Mouse (Mus musculus) limb, embryonic 10.5 days (tissue): Measurements from ENCODE around the gene Rasgef1b. TPM values are rescaled to one million over a fixed set of nuclear protein-coding genes. Genes with fewer than 3 reads are reported as not detected.
A peak's percentile ranks its signal among the peaks of the same experiment; 100 is the strongest.

ENCODE experiments used
- DNase-seq: peaks from one replicate; pipeline ENCODE4 v3.0.0-alpha.2; 2017; ENCODE audit warnings: low spot score
- H3K27ac ChIP-seq: fragments of 300-500 bp; sonication (generic); 2 replicates; pipeline ENCODE4 v1.5.1; 2016; ENCODE audit warnings: mild to moderate bottlenecking
- H3K27me3 ChIP-seq: fragments of 300-500 bp; sonication (generic); 2 replicates; pipeline ENCODE4 v1.6.1; 2016; ENCODE audit warnings: low read depth, mild to moderate bottlenecking; ENCODE audit not compliant: poor library complexity, severe bottlenecking
- H3K36me3 ChIP-seq: fragments of 300-500 bp; sonication (generic); 2 replicates; pipeline ENCODE4 v1.6.1; 2016; ENCODE audit warnings: mild to moderate bottlenecking, moderate library complexity
- H3K4me1 ChIP-seq: fragments of 300-500 bp; sonication (generic); 2 replicates; pipeline ENCODE4 v1.6.1; 2016
- H3K4me3 ChIP-seq: fragments of 300-500 bp; sonication (generic); 2 replicates; pipeline ENCODE4 v1.5.1; 2016; ENCODE audit warnings: mild to moderate bottlenecking, moderate library complexity
- H3K9me3 ChIP-seq: fragments of 300-500 bp; sonication (generic); replicated peaks from 2 replicates; pipeline ENCODE4 v1.6.1; 2016; ENCODE audit warnings: mild to moderate bottlenecking
- WGBS: fragments of 180-500 bp; shearing (Covaris S2); methylation state at CpG from one replicate; pipeline ENCODE4 v1.1.7; 2016; 5-methylcytosine and 5-hydroxymethylcytosine counted together
- polyA plus RNA-seq: library from polyadenylated mRNA; unstranded; fragments of >200 nt; fragmentation: Nextera tagmentation; extraction: Ambion mirVana; gene quantifications from 2 replicates; pipeline ENCODE4 v1.2.1, GENCODE M21; 2016

Gene Rasgef1b
- polyA plus RNA-seq, 1 experiment from 2014 or later = 32.5 TPM

- no peaks in the 10 kb centered on the region for H3K9me3 ChIP-seq
- H3K27me3 ChIP-seq = no peaks in the 10 kb centered on the region
- peaks cover 22% of the 10 kb centered on the region for H3K4me1 ChIP-seq
- H3K4me3 ChIP-seq = no peak overlapping the region
- H3K36me3 ChIP-seq = no peaks in the 10 kb centered on the region
- peak overlapping the region; percentile 34; the same call in 1 of the 2 replicates for H3K27ac ChIP-seq
- DNase-seq = no peak
- WGBS = 82% methylated on average over 9 of the region's 9 CpGs
These were observed 215.5 kb downstream of the Rasgef1b start for GRCm38 (mm10) chr5:99513209-99513880.

DNA sequence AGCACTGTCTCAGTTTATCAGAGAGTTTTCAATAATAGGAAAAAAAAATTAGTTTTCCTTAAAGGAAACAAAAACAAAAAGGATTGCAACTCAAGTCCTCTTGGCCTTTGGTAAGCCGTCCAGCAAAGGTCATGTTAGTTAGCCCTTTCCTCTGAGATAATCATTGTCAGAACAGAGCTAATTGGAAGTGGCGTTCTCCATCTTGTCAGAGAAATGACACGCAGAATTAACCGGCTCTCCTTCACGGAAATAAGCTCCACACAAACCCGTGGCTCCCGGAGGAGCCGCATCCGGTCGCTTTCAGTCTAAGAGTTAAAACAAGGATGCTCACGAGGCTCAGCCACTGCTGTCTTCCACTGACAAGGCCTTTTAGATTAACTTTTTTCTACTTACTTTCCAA, 217.8 kb downstream of the Rasgef1b start:
- H3K9me3 ChIP-seq = no peaks in the 10 kb centered on the region
- WGBS = 54% methylated on average over 11 of the region's 11 CpGs
- no peak overlapping the region for H3K4me3 ChIP-seq
- H3K27ac ChIP-seq = no peak overlapping the region
- no peaks in the 10 kb centered on the region for H3K36me3 ChIP-seq
- peaks cover 22% of the 10 kb centered on the region for H3K4me1 ChIP-seq
- no peaks in the 10 kb centered on the region for H3K27me3 ChIP-seq
- DNase-seq = no peak

DNA sequence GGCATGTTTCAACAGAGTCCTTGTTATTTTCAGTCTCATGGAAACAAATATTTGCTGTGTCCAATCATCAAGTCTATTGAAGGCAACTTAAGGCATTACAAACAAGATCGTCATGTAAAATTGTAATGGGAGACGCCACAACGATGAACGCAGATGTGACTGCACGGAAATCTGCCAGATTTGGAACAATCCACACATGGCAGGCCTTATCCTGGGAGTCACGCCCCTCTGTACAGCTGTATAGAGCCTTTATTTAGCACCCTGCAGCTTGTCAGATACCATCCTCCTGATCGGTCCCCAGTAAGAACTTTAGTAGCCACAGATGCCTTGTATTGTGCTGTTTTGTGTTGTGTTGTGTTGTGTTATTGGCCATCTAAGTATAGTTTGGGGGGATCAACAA, 222.8 kb downstream of the Rasgef1b start:
- Histone ChIP-seq H3K27ac (no peak overlapping the region), H3K36me3 (no peaks in the 10 kb centered on the region), H3K4me1 (peaks cover 12% of the 10 kb centered on the region), H3K9me3 (no peaks in the 10 kb centered on the region), H3K4me3 (no peak overlapping the region), H3K27me3 (no peaks in the 10 kb centered on the region)
- no peak for DNase-seq
- WGBS = 92% methylated on average over 7 of the region's 7 CpGs

- H3K27ac ChIP-seq = no peak overlapping the region
- no peaks in the 10 kb centered on the region for H3K9me3 ChIP-seq
- H3K4me1 ChIP-seq = peaks cover 6% of the 10 kb centered on the region; the same call in 1 of the 2 replicates
- H3K36me3 ChIP-seq = no peaks in the 10 kb centered on the region
- DNase-seq = no peak
- WGBS = 83% methylated on average over 9 of the region's 9 CpGs
- H3K4me3 ChIP-seq = no peak overlapping the region
- H3K27me3 ChIP-seq = no peaks in the 10 kb centered on the region
These were observed 224.5 kb downstream of the Rasgef1b start for GRCm38 (mm10) chr5:99504349-99504830.

DNA sequence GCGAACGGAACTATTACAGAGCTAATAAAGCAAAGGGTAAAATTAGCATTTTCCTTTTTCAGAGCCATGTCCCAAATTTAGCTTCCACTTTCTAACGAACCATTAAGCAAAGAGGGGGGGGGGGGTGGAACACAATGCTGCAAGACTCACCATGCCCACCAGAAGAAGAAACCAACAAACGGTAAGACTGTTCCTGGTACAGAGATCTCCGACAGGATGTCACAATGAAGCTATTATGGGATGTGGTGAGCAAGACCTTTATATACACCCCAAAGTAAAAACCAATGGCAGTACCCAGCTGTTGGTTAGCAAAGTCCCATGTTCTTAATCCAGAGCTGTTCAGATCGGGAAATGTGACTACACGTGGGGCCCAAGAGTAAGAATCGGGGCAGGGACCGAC, 226.2 kb downstream of the Rasgef1b start:
- WGBS = 90% methylated on average over 9 of the region's 9 CpGs
- Histone ChIP-seq H3K4me3 (no peak overlapping the region), H3K27me3 (no peaks in the 10 kb centered on the region), H3K36me3 (no peaks in the 10 kb centered on the region), H3K9me3 (no peaks in the 10 kb centered on the region), H3K4me1 (peaks cover 7% of the 10 kb centered on the region), H3K27ac (no peak overlapping the region)
- no peak for DNase-seq

GRCm38 (mm10) chr5:99499404-99500089, 229.3 kb downstream of the Rasgef1b start:
- Histone ChIP-seq H3K27me3 (no peaks in the 10 kb centered on the region), H3K9me3 (no peaks in the 10 kb centered on the region), H3K4me3 (no peak overlapping the region), H3K4me1 (peaks cover 38% of the 10 kb centered on the region), H3K36me3 (no peaks in the 10 kb centered on the region), H3K27ac (no peak overlapping the region)
- 90% methylated on average over 7 of the region's 7 CpGs for WGBS
- no peak for DNase-seq

- Histone ChIP-seq H3K4me3 (no peak overlapping the region), H3K27ac (0 out of 2 replicates have a peak overlapping the region, but pooled peaks have one; percentile 0), H3K27me3 (no peaks in the 10 kb centered on the region), H3K36me3 (no peaks in the 10 kb centered on the region), H3K9me3 (no peaks in the 10 kb centered on the region), H3K4me1 (peaks cover 34% of the 10 kb centered on the region)
- WGBS = 84% methylated on average over 11 of the region's 11 CpGs
- no peak for DNase-seq
These were observed 231.0 kb downstream of the Rasgef1b start for GRCm38 (mm10) chr5:99497856-99498255.

GRCm38 (mm10) chr5:99496931-99497782, 231.7 kb downstream of the Rasgef1b start:
- peaks cover 34% of the 10 kb centered on the region for H3K4me1 ChIP-seq
- H3K9me3 ChIP-seq = no peaks in the 10 kb centered on the region
- H3K4me3 ChIP-seq = no peak overlapping the region
- DNase-seq = no peak
- 59% methylated on average over 9 of the region's 9 CpGs for WGBS
- H3K36me3 ChIP-seq = no peaks in the 10 kb centered on the region
- H3K27ac ChIP-seq = peak overlapping the region; percentile 0; the same call in 1 of the 2 replicates
- no peaks in the 10 kb centered on the region for H3K27me3 ChIP-seq

DNA sequence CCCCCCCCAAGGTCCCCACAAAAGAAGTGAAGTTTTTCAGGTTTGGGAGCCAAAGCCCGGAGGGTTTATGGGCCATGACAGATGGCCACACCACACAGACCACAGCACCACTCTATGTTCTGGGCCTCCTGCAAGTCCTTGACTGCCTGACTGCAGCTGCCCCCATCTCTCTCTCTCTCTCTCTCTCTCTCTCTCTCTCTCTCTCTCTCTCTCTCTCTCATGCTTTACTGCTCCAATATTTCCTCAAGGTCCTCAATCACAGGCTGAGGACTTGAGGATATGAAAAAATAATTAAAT, 232.8 kb downstream of the Rasgef1b start:
- Histone ChIP-seq H3K4me1 (peaks cover 34% of the 10 kb centered on the region), H3K9me3 (no peaks in the 10 kb centered on the region), H3K27me3 (no peaks in the 10 kb centered on the region), H3K36me3 (no peaks in the 10 kb centered on the region), H3K27ac (peak overlapping the region; percentile 70), H3K4me3 (no peak overlapping the region)
- DNase-seq = no peak
- 23% methylated on average over 1 of the region's 1 CpGs for WGBS

GRCm38 (mm10) chr5:99495354-99496156, 233.3 kb downstream of the Rasgef1b start:
- H3K27ac ChIP-seq = peak overlapping the region; percentile 70

GRCm38 (mm10) chr5:99493861-99494260, 235.0 kb downstream of the Rasgef1b start:
- Histone ChIP-seq H3K4me1 (peaks cover 34% of the 10 kb centered on the region), H3K36me3 (no peaks in the 10 kb centered on the region), H3K27ac (no peak overlapping the region), H3K4me3 (no peak overlapping the region), H3K27me3 (no peaks in the 10 kb centered on the region), H3K9me3 (no peaks in the 10 kb centered on the region)
- no peak for DNase-seq
- 78% methylated on average over 9 of the region's 9 CpGs for WGBS

More at GRCm38 (mm10) chr5:99495354-99496156, 233.3 kb downstream of the Rasgef1b start:
- DNase-seq = no peak
- H3K4me3 ChIP-seq = no peak overlapping the region
- no peaks in the 10 kb centered on the region for H3K9me3 ChIP-seq
- WGBS = 65% methylated on average over 10 of the region's 10 CpGs
- peaks cover 34% of the 10 kb centered on the region for H3K4me1 ChIP-seq
- H3K36me3 ChIP-seq = no peaks in the 10 kb centered on the region
- no peaks in the 10 kb centered on the region for H3K27me3 ChIP-seq

GRCm38 (mm10) chr5:99493017-99493416, 235.8 kb downstream of the Rasgef1b start:
- DNase-seq = no peak
- Histone ChIP-seq H3K4me1 (peaks cover 34% of the 10 kb centered on the region), H3K4me3 (no peak overlapping the region), H3K9me3 (no peaks in the 10 kb centered on the region), H3K27me3 (no peaks in the 10 kb centered on the region), H3K27ac (no peak overlapping the region), H3K36me3 (no peaks in the 10 kb centered on the region)
- WGBS = 95% methylated on average over 3 of the region's 3 CpGs
